Mouse (Mus musculus) liver, postnatal 0 days (tissue): ENCODE results near the gene Ndufb4.

ENCODE experiments used
- CTCF ChIP-seq: sonication (generic); IDR thresholded peaks from 2 replicates; pipeline ENCODE4 v1.5.1; 2016; ENCODE audit warnings: antibody characterized with exemption, low read depth
- EP300 ChIP-seq: IDR thresholded peaks from 2 replicates; pipeline ENCODE4 v1.6.1; 2016; ENCODE audit warnings: antibody characterized with exemption, low read depth, mild to moderate bottlenecking

GRCm38 (mm10) chr16:37677586-37677985, 23.3 kb upstream of the Ndufb4 start:
- TF ChIP-seq CTCF (no peak), EP300 (no peak)
